Mouse (Mus musculus) urinary bladder, postnatal 10 days (tissue): ENCODE measurements around the gene Rnf224.

Source experiments
- DNase-seq: peaks from one replicate; pipeline ENCODE4 v3.0.0; 2022; ENCODE audit warnings: low spot score

Rnf224 gene

GRCm38 (mm10) chr2:25255284-25255779 is 18.7 kb upstream of the Rnf224 start, which contains the start of gene Tmem203:
Gene Tmem203 (plus strand): TSS chr2:25255439.
- DNase-seq, result peak; percentile 51

GRCm38 (mm10) chr2:25252331-25252730 is 15.7 kb upstream of the Rnf224 start:
- no peak for DNase-seq

GRCm38 (mm10) chr2:25246183-25247072 is 9.8 kb upstream of the Rnf224 start, which contains the start of gene AL732309.1:
Gene AL732309.1 (minus strand): TSS chr2:25246863.
- DNase-seq, result no peak

- DNase-seq, result no peak
Measured at GRCm38 (mm10) chr2:25244144-25244543, 7.6 kb upstream of the Rnf224 start.

GRCm38 (mm10) chr2:25243342-25243741 is 6.8 kb upstream of the Rnf224 start:
- DNase-seq, result no peak

- no peak for DNase-seq
Measured at GRCm38 (mm10) chr2:25242101-25242506, 5.5 kb upstream of the Rnf224 start, which contains the start of the genes Rnf208 and Cysrt1. Gene Rnf208 (plus strand): TSS chr2:25242255. Gene Cysrt1 (minus strand): TSS chr2:25242452.

GRCm38 (mm10) chr2:25241438-25241775 is 4.8 kb upstream of the Rnf224 start:
- DNase-seq, result no peak

GRCm38 (mm10) chr2:25240723-25241437 is 4.3 kb upstream of the Rnf224 start:
- DNase-seq, result no peak

GRCm38 (mm10) chr2:25240310-25240709 is 3.7 kb upstream of the Rnf224 start:
- DNase-seq, result no peak

GRCm38 (mm10) chr2:25239766-25240165 is 3.2 kb upstream of the Rnf224 start:
- DNase-seq, result no peak

- DNase-seq, result no peak
Measured at GRCm38 (mm10) chr2:25238106-25238505, 1.5 kb upstream of the Rnf224 start.

- no peak for DNase-seq
Measured at GRCm38 (mm10) chr2:25237522-25237921, 935 bp upstream of the Rnf224 start.

- no peak for DNase-seq
Measured at GRCm38 (mm10) chr2:25234551-25235220, 1.9 kb downstream of the Rnf224 start.

GRCm38 (mm10) chr2:25234050-25234449 is 2.5 kb downstream of the Rnf224 start, which contains the start of gene Slc34a3:
Gene Slc34a3 (minus strand): TSS chr2:25234364.
- DNase-seq, result no peak

GRCm38 (mm10) chr2:25233421-25233820 is 3.2 kb downstream of the Rnf224 start:
- DNase-seq, result no peak

GRCm38 (mm10) chr2:25231038-25231437 is 5.5 kb downstream of the Rnf224 start:
- DNase-seq, result no peak

GRCm38 (mm10) chr2:25230581-25230980 is 6.0 kb downstream of the Rnf224 start:
- no peak for DNase-seq

GRCm38 (mm10) chr2:25229582-25229981 is 7.0 kb downstream of the Rnf224 start:
- DNase-seq, result no peak

- DNase-seq, result no peak
Measured at GRCm38 (mm10) chr2:25228995-25229530, 7.5 kb downstream of the Rnf224 start.

- DNase-seq, result peak; percentile 79
Measured at GRCm38 (mm10) chr2:25228431-25228889, 8.1 kb downstream of the Rnf224 start.

- no peak for DNase-seq
Measured at GRCm38 (mm10) chr2:25227406-25227805, 9.2 kb downstream of the Rnf224 start.

- no peak for DNase-seq
Measured at GRCm38 (mm10) chr2:25226864-25227263, 9.7 kb downstream of the Rnf224 start.
